Mouse (Mus musculus) thymus, postnatal 36 days (tissue): ENCODE results near the gene Aph1a.
"Not testable (repeated sequence)": the region's sequence is repeated elsewhere in the genome, so short reads cannot be mapped to it uniquely, and the experiment has no call there.

Experiments used
- DNase-seq, 2 experiments: peaks; one replicate each; pipeline ENCODE4 v3.0.0; 2022; ENCODE audit warnings: mixed read lengths in 2 of 2

Gene Aph1a

DNA sequence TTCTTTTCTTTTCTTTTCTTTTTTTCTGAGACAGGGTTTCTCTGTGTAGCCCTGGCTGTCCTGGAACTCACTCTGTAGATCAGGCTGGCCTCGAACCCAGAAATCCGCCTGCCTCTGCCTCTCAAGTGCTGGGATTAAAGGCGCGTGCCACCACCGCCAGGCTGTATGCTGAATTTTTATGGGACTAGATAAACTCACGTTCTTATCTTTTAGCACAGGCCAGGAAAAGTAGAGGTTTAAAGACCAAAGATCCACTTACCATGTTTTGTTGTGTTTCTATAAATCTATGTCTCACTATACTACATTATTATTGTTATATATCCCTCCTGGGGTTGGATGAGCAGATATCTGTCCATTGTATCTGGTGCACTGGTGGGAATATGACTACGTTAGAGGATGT, 29.7 kb downstream of the Aph1a start:
- not testable (repeated sequence) for DNase-seq

DNA sequence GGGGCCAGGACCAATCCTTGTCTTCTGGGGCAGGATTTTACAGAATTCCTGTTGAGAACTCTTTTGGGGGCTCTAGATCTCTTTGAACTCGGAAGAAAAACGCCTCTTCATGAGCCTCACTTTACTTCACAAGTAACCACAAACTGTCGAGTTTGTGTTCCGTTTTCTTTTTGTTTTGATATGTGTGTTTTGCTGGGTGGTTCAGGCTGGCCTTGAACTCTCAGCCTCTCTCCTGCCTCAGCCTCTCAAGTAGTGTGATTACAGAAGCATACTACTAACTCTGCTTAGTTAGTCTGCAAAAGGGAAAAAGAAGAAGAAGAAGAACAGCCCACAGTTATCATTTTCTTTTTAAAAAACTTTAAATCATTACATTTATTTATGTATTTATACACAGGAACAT, 30.4 kb downstream of the Aph1a start:
- peak; percentile 19 to 49 for DNase-seq

DNA sequence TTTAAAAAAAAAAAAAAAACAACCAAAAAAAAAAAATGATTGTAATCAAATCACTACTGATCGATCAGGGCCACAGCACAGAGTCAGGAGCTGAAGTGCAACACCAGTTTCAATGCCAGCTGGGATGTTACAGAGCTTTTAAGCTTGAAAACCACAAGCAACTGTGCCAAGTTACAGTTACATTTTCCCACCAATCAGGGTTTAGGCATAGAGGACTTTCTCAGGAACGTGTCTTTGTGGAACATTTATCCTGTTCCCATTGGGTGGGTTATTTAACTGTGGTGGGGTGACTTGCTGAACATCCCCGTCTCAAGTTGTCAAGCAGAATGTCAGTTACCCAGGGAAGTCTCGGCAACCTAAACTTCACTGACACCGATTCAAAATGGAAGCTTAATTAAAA, 31.3 kb downstream of the Aph1a start:
- DNase-seq = no peak

DNA sequence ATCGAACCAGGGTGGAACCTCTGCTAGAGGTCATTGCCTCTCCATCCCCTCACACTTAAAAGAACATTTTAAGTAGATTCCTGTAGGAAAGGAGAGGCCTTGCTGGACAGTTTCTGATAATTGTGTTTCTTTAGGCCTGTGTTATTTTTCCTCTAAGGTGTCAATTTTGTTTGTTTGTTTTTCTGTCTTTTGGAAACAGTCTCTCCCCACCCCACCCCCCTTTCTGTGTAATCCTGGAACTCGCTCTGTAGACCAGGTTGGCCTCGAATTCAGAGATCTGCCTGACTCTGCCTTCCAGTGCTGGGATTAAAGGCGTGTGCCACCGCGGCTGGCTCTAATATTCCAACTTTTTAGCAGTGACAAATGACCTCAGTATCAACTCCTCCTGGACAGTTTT, 34.5 kb downstream of the Aph1a start:
- no peak for DNase-seq

DNA sequence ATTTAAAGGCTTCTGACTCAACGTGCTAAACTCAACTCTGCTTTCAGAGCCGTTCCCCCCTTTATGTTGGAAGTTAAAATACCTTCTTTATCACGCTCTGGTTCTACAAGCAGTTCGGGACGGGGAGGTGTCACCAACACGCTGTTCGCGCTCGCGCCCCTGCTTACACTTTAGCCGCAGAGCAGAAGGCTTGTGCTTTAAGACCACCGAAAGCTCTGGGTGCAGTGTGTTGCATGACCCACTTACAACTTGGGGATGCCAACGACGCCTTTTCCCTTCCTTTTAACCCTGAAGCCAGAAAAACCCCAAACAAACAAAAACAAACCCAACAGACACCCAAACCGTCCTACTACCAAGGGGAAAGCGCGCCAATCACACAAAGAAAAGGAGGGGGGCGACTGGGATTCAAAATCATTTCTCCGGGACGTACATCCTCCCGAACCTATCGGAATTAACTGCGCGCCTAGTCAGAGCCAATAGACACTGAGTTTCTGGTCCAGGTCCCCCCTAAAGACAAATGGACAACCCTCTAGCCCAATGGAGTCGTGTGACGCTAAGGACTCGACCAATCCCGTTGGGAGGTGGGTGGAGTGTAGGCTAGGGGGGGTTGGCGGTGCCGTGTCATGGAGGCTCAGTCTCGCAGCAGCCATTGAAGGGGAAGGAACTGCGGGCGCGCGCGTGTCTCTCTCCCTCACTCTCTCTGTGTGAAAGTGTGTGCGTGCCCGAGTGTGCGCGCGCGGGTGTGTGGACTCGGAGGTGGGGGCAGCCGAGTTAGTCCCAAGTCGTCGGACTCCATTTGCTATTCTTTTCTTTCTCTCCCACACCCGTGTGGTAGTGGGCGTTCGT, 35.1 kb downstream of the Aph1a start, which contains the start of gene Anp32e:
Gene Anp32e, plus strand, starts transcription at position 589 of the 846 bp plus-strand sequence.
- DNase-seq = peak; percentile 97 to 98

DNA sequence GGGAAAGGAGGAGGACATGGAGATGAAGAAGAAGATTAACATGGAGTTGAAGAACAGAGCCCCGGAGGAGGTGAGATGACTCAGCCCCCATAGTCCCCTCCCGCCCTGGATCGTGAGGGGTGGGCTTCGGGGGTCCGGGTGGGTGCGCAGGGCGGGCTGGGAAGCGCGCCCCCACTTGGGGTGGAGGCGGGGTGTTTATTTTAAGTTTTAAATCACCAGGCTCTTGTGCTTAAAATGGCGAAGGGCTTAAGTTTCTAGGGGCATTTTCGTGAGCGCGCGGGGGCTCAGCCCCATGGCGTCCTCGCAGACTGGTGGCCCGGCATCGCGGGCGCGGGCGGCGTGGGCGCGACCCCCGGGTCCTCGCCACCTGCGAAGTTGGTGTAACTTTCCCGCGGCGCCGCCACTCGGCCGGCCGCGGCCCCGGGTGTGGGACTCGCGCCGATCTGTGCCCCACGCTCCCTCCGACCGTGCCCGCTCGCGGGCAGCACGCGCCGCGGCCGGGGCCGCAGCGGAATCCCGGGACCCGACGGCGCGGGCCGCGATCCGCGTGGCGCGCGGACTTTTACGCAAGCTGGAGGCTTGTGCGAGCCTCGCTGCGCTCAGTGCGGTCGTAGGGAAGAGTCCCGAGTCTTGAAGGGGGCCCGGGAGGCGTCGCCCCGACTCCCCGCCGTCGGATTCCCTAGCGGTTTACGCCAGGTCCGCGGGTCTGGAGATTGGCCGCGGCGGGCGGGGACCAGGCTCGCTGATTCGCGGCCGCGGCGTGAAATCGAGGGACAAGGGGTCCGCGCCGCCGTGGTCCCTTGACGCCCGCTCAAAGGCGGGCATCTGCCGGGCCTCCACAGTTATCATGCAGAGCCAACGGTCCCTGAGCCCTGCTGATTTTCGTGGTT, 36.1 kb downstream of the Aph1a start:
- peak; percentile 61 to 69 for DNase-seq

DNA sequence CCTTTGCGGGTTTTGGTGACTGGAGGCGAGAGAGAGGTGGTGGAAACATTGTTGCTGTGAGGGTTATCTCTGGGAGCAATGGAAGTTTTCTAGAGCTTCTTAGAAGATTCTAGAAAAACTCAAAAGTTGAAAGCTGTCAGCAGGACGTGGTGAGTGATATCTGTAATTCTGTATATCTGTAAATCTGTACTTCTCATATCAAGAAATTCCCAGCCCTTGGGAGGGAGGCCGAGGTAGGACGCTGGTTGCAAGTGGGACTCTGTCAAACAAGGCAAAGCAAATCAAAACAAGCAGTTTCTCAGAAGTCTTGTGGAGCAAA, 36.7 kb downstream of the Aph1a start:
- peak in 1 of 2 experiments; percentile 35 for DNase-seq

DNA sequence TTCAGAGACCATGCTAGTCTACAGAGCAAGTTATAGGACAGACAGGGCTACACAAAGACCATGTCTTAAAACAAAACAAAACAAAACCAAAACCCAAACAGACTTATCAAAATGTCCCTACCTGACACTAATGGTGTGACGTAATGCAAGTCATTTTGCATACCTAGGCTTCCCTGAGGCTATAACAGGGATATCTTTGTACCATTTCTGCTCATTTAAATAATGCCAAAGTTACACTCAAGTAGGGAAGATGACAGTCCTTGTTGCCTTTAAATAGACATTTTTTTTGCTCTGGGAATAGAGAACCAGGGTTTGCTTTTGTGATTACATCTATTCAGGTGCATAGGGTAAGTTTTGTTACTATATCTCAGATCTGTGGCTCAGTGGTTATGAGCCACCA, 37.7 kb downstream of the Aph1a start:
- no peak for DNase-seq

DNA sequence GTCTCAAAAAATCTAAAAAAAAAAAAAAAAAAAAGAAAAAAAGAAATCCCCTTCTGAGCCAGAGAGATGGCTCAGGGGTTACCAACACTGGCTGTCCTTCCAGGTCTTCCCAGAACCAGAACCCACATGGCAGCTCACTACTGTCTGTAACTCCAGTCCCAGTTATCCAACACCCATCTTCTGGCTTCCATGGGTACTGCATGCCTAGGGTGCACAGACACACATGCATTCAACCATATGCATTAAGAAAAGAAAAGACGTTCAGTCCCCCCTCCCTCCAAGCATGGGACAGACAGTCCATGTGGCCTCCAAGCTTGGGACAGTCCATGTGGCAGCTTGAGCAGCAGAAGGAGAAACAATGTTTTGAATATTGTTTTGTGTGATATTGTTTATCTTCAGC, 38.4 kb downstream of the Aph1a start:
- DNase-seq = no peak

DNA sequence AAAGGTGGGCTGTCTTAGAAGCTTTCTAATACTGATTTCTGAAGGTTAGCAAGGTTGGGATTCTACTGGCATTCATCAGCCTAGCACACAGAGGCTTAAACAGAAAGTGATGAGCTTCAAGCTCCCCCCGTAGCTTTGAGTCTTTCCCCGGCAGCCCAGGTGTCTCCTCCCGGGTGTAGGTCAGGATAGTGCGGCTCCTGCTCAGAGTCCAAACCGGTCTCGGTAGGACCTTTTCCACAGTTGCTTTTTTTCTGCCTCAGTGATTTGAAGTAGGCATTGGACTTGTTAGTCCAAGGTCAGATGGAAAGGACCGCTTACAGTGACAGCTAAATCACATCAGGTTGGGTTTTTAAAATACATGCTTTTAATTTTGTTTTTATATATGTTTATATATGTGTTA, 38.8 kb downstream of the Aph1a start:
- DNase-seq = no peak

DNA sequence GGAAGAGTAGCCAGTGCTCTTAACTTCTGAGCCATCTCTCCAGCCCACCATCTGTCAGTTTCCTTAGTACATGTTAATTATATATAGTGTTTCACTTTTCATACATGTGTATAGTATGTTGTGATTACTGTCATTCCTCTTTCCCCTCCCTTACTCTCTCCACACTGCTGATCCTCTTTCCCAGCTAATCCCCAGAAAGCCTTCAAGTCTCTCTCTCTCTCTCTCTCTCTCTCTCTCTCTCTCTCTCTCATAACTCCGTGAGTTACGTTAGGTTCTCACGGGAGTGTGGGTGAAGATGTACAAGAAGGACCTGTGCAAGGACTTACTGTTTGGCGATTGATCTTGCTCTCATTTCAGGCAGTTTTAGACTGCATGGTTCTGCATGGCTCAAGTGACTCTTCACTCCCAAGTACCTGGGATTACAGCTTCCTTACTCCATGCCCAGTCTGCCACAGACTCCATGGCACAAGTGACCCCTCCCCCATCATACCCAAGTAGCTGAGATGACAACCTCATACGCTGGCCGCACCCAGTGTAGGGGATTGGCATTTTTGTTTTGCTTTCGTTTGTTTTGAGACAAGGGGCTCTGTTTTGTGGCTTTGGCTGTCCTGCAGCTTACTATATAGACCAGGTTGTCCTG, 39.5 kb downstream of the Aph1a start:
- no peak for DNase-seq

DNA sequence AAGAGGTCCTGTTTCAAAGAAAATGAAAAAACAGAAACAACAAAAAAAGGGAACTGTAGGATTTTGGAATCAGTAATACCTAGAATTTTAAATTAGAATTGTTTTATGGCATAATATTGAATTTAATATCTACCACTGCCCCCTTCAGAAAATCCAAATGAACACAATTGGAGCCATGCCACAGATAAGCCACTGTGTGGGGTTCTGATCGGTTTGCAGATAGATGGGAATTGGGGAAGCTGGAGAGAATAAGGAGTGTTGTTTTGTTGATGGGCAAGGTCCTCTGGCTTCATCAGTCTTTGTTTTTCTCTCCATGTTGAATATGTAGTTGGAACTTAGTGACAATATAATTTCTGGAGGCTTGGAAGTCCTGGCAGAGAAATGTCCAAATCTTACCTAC, 40.7 kb downstream of the Aph1a start:
- DNase-seq = no peak

DNA sequence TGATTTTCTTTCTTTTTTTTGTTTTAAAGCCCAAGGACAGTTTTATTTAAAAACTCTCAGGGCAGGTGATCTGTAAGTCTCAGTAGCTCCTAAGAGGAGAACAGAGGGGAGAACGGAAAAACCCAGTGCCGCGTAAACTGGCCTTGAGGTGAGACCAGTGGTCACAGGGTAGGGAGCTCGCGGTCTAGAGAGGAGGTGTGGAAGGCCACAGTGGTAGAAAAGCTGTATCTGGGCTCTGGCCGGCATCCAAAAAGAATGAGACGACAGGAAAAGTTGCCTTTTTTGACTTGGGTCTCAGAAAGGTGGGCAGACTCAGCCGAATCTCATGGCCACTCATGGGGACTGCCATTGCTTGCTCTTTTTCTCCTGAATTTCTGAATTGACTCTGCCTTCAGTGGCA, 44.4 kb downstream of the Aph1a start:
- DNase-seq = no peak

DNA sequence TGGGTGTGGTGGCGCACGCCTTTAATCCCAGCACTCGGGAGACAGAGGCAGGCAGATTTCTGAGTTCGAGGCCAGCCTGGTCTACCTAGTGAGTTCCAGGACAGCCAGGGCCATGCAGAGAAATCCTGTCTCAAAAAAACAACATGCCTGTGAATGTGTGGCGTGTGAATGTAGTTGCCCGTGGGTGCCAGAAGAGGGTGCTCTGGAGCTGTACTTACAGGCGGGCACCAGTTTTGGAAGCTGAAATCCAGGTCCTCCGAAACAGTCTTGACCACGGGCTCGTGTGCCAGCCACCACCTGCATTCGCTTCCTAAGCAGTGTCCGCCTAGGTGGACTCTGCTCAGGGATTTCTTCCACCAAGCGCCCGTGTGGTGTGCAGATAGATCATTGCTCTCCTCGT, 45.1 kb downstream of the Aph1a start:
- DNase-seq = peak; percentile 22 to 36

DNA sequence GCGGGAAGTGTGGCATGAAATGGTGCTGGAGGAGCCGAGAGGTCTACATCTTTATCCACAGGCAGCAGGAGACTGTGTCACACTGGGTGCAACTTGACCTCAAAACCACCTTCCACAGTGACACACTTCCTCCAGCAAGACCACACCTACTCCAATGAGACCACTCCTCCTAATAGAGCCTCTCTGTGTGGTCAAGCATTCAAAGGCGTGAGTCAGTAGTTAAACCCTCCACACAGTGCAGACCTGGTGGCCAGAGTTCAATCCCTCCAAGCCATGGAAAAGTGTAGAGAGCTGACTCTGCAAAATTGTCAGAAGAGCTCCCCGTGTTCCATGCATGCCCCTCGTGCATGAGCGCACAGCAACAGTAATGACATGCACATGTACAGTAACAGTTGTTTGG, 49.0 kb downstream of the Aph1a start:
- no peak for DNase-seq

DNA sequence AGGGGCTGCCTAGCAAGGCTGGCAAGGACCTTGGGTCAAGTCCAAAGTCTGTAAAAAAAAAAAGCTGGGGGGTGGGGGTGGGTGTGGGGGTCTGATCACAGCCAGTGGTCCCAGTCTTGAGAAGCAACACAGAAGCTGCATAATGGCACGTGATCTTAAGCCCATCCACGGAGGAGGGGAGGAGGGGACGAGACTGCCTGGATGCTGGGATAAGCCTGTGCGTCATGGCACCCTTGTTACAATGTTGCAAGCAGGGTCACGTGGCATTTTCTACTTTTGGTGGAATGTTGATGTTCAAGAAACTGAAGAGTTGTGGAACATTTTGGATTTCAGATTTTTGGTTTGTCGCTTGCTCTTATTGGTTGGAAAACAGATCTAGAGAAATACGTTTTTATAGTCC, 49.5 kb downstream of the Aph1a start:
- DNase-seq = no peak

DNA sequence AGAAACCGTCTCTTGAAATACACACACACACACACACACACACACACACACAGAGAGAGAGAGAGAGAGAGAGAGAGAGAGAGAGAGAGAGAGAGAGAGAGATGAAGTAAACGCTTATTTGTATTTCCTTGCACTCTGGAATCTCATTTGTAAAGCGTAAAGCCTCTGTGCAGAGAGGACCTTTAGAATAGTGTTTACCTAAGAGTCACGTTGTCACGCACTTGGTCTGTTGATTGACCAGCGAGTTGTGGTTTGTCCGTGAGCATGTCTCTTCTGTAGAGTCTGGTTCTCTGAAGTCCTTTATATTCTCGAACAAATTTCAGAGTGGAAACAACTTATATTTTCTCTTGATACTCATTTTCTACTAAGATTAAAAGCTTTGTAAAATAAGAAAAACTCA, 51.0 kb downstream of the Aph1a start:
- no peak for DNase-seq

DNA sequence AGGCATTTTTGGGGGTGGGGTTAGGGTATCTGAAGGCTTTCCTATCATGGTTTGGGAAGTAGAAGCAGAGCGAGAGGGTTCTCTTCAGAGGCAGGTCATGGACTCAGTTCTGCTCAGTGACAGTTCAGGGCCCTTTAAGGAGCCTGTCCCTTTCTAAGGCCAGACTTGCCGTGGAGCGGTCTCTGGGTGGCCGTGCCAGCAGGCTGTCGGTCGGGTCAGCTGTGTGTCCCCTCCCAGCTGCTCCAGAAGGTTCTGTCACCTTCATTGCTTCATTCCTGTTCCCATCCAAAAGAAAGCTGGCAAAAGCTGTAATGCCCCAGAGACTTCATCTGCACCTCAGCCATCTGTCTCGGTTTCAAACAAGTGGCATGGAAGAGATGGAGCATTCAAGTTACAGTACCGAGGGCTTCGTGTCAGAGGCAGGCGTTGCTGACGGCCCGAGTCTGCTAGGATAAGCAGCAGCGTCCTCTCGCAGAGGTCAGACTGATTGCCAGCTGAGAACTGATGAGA, 52.0 kb downstream of the Aph1a start:
- no peak for DNase-seq
